Mouse (Mus musculus) heart, embryonic 13.5 days (tissue): Measurements from ENCODE around the gene Ubox5. TPM values are rescaled to one million over a fixed set of nuclear protein-coding genes. Genes with fewer than 3 reads are reported as not detected.
"Not testable (repeated sequence)": the region's sequence is repeated elsewhere in the genome, so short reads cannot be mapped to it uniquely, and the experiment has no call there.

ENCODE experiments used
- ATAC-seq: fragments of 200-750 bp; cut with Nextera tagmentation; 2 replicates; pipeline ENCODE4 v1.8.0; 2017; ENCODE audit warnings: moderate TSS enrichment; ENCODE audit not compliant: insufficient number of reproducible peaks, low FRiP score, low TSS enrichment; ENCODE audit errors: extremely low read depth
- H3K27ac ChIP-seq: fragments of 300-500 bp; sonication (generic); replicated peaks from 2 replicates; pipeline ENCODE4 v1.5.1; 2015; ENCODE audit warnings: moderate library complexity, mild to moderate bottlenecking, inconsistent platforms
- H3K27me3 ChIP-seq: fragments of 300-500 bp; sonication (generic); replicated peaks from 2 replicates; pipeline ENCODE4 v1.6.1; 2015; ENCODE audit warnings: mild to moderate bottlenecking, inconsistent platforms
- H3K36me3 ChIP-seq: fragments of 300-500 bp; sonication (generic); 2 replicates; pipeline ENCODE4 v1.6.1; 2015; ENCODE audit warnings: mild to moderate bottlenecking, inconsistent platforms
- H3K4me1 ChIP-seq: fragments of 300-500 bp; sonication (generic); 2 replicates; pipeline ENCODE4 v1.6.1; 2015; ENCODE audit warnings: inconsistent platforms
- H3K4me2 ChIP-seq: fragments of 300-500 bp; sonication (generic); 2 replicates; pipeline ENCODE4 v1.6.1; 2015; ENCODE audit warnings: inconsistent platforms, mild to moderate bottlenecking, moderate library complexity
- H3K4me3 ChIP-seq: fragments of 300-500 bp; sonication (generic); 2 replicates; pipeline ENCODE4 v1.5.1; 2015; ENCODE audit warnings: moderate library complexity, mild to moderate bottlenecking, inconsistent platforms
- H3K9ac ChIP-seq: fragments of 300-500 bp; sonication (generic); 2 replicates; pipeline ENCODE4 v1.6.1; 2015; ENCODE audit warnings: inconsistent platforms, mild to moderate bottlenecking, moderate library complexity
- H3K9me3 ChIP-seq: fragments of 300-500 bp; sonication (generic); 2 replicates; pipeline ENCODE4 v1.6.1; 2016; ENCODE audit warnings: inconsistent platforms
- WGBS: fragments of 180-500 bp; shearing (Covaris S2); methylation state at CpG from one replicate; pipeline ENCODE4 v1.1.7; 2015; ENCODE audit warnings: mixed read lengths; 5-methylcytosine and 5-hydroxymethylcytosine counted together
- polyA plus RNA-seq: library from polyadenylated mRNA; unstranded; fragments of >200 nt; fragmentation: Nextera tagmentation; extraction: Ambion mirVana; gene quantifications from 2 replicates; pipeline ENCODE4 v1.2.1, GENCODE M21; 2015

Gene Ubox5
- polyA plus RNA-seq, 1 experiment from 2014 or later = 7.3 TPM

GRCm38 (mm10) chr2:130576564-130576963 lies 53.3 kb downstream of the Ubox5 start:
- not testable (repeated sequence) for H3K36me3 ChIP-seq, H3K27ac ChIP-seq, ATAC-seq, H3K9me3 ChIP-seq
- H3K4me3 ChIP-seq = peak overlapping the region; percentile 50
- peaks cover 85% of the 10 kb centered on the region for H3K27me3 ChIP-seq
- peak overlapping the region; percentile 74 for H3K4me2 ChIP-seq
- peak overlapping the region; percentile 70 for H3K9ac ChIP-seq
- 2% methylated on average over 32 of the region's 32 CpGs for WGBS
- peaks cover 36% of the 10 kb centered on the region for H3K4me1 ChIP-seq

DNA sequence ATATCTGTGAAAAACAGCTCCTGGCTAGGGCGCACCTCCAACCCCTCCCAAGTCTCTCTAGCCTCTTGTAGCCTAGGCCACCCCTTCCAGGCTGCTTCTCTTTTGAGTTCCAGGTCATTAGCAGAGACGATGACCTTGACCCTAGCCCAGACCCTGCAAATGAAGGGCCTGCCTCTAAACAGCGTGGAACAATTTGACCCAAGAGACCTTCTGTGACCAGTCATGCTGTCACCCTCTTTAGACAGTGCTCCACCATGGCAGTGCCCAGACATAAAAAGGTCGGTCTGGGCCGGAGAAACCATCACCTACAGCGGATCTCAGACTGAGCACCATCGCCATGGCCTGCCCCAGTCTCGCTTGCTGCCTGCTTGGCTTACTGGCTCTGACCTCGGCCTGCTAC lies 54.0 kb downstream of the Ubox5 start, which contains the start of gene Oxt:
Gene Oxt, plus strand, starts transcription at position 301 of the 400 bp plus-strand sequence.
- H3K9ac ChIP-seq = peak within 1 kb of the TSS; percentile 70
- peaks cover 29% of the 10 kb centered on the region for H3K4me1 ChIP-seq
- peak within 1 kb of the TSS; percentile 74 for H3K4me2 ChIP-seq
- H3K4me3 ChIP-seq = peak within 1 kb of the TSS; percentile 50
- ATAC-seq = no peak
- peaks cover 78% of the 10 kb centered on the region for H3K27me3 ChIP-seq
- H3K9me3 ChIP-seq = no peaks in the 10 kb centered on the region
- H3K27ac ChIP-seq = no peak within 1 kb of the TSS
- H3K36me3 ChIP-seq = no peaks in the 10 kb centered on the region
- WGBS = 44% methylated on average over 9 of the region's 9 CpGs

DNA sequence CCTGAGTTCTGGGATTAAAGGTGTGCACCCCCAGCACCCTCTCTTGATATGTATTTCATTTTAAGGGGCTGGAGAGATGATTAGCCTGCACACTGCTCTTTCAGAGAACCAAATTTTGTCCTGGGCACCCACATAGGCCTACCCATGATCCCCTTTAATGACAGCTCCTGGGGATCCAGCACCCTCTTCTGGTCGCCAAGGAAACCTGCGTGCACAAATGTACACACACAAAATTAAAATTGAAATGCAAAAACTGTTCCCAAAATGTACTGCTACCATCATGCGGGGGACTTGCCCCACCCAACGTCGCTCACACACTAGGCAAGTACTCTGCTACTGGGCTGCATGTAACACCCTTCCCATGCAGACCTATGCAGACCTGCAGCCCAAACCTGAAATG lies 54.9 kb downstream of the Ubox5 start:
- no peak overlapping the region for H3K4me3 ChIP-seq
- peaks cover 20% of the 10 kb centered on the region for H3K4me1 ChIP-seq
- H3K9ac ChIP-seq = no peak overlapping the region
- no peak overlapping the region for H3K4me2 ChIP-seq
- no peak for ATAC-seq
- no peak overlapping the region for H3K27ac ChIP-seq
- WGBS = 77% methylated on average over 5 of the region's 5 CpGs
- H3K36me3 ChIP-seq = no peaks in the 10 kb centered on the region
- peaks cover 69% of the 10 kb centered on the region for H3K27me3 ChIP-seq
- no peaks in the 10 kb centered on the region for H3K9me3 ChIP-seq

DNA sequence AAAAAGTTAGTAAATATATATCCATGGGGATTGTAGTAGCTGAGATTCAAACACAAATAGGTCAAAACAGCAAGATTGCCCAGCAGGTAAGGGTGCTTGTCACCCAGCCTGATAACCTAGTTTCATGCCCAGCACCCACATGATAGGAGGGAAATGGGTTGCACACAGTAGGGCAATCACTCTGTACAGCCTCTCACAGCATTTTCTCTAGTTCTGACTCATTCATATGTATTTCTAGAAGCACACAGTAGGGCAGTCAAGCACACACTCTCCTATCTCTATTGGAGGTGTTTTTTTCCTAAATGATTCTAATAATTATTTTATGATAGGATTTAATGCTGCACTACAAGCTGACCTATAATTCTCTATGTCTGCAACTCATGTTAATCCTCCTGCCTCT lies 59.9 kb downstream of the Ubox5 start:
- Histone ChIP-seq H3K4me2 (no peak overlapping the region), H3K27me3 (peaks cover 18% of the 10 kb centered on the region), H3K9me3 (no peaks in the 10 kb centered on the region), H3K4me1 (peaks cover 1% of the 10 kb centered on the region), H3K9ac (no peak overlapping the region), H3K4me3 (no peak overlapping the region), H3K27ac (no peak overlapping the region), H3K36me3 (peaks cover 23% of the 10 kb centered on the region)
- ATAC-seq = no peak

GRCm38 (mm10) chr2:130568921-130569320 lies 60.9 kb downstream of the Ubox5 start:
- WGBS = 75% methylated on average over 4 of the region's 4 CpGs
- no peak for ATAC-seq
- no peak overlapping the region for H3K9ac ChIP-seq

GRCm38 (mm10) chr2:130564983-130565382 lies 64.9 kb downstream of the Ubox5 start:
- Histone ChIP-seq H3K4me3 (peak overlapping the region; percentile 84), H3K4me2 (peak overlapping the region; percentile 81), H3K9ac (peak overlapping the region; percentile 95), H3K27me3 (no peaks in the 10 kb centered on the region), H3K4me1 (peaks cover 17% of the 10 kb centered on the region), H3K9me3 (no peaks in the 10 kb centered on the region), H3K36me3 (peaks cover 26% of the 10 kb centered on the region), H3K27ac (no peak overlapping the region)
- WGBS = 88% methylated on average over 8 of the region's 8 CpGs
- ATAC-seq = no peak

More at GRCm38 (mm10) chr2:130568921-130569320, 60.9 kb downstream of the Ubox5 start:
- H3K9me3 ChIP-seq = no peaks in the 10 kb centered on the region
- peaks cover 24% of the 10 kb centered on the region for H3K36me3 ChIP-seq
- no peak overlapping the region for H3K4me2 ChIP-seq
- no peak overlapping the region for H3K4me3 ChIP-seq
- peaks cover 8% of the 10 kb centered on the region for H3K27me3 ChIP-seq
- H3K27ac ChIP-seq = no peak overlapping the region
- peaks cover 9% of the 10 kb centered on the region for H3K4me1 ChIP-seq

DNA sequence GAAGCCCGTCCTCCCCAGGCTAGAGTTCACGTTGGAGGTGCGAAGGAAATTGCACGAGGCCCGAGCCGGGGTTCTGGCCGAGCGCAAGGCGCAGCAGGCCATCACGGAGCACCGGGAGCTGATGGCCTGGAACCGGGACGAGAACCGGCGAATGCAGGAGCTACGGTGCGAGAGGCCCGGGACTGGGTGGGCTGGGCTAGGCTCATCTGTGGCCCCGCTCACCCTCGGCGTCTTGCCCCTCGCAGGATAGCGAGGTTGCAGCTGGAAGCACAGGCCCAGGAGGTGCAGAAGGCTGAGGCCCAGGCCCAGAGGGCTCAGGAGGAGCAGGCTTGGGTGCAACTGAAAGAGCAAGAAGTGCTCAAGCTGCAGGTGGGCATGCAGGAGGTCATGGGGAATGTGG lies 65.8 kb downstream of the Ubox5 start:
- Histone ChIP-seq H3K27me3 (no peaks in the 10 kb centered on the region), H3K4me3 (peak overlapping the region; percentile 84), H3K4me1 (peaks cover 17% of the 10 kb centered on the region), H3K36me3 (peaks cover 31% of the 10 kb centered on the region), H3K4me2 (peak overlapping the region; percentile 81), H3K27ac (peak overlapping the region; percentile 68), H3K9me3 (no peaks in the 10 kb centered on the region), H3K9ac (peak overlapping the region; percentile 95)
- ATAC-seq = no peak
- WGBS = 0% methylated on average over 23 of the region's 23 CpGs

GRCm38 (mm10) chr2:130563212-130564055 lies 66.4 kb downstream of the Ubox5 start, which contains the start of gene Mrps26:
Mrps26 (plus strand) TSS chr2:130563742.
- peak within 1 kb of the TSS; percentile 83 for H3K27ac ChIP-seq
- under 1% methylated on average over 61 of the region's 61 CpGs for WGBS
- H3K27me3 ChIP-seq = no peaks in the 10 kb centered on the region
- peaks cover 17% of the 10 kb centered on the region for H3K4me1 ChIP-seq
- ATAC-seq = peak; percentile 94
- peaks cover 34% of the 10 kb centered on the region for H3K36me3 ChIP-seq
- no peaks in the 10 kb centered on the region for H3K9me3 ChIP-seq
- peak within 1 kb of the TSS; percentile 95 for H3K9ac ChIP-seq
- peak within 1 kb of the TSS; percentile 84 for H3K4me3 ChIP-seq
- H3K4me2 ChIP-seq = peak within 1 kb of the TSS; percentile 81

DNA sequence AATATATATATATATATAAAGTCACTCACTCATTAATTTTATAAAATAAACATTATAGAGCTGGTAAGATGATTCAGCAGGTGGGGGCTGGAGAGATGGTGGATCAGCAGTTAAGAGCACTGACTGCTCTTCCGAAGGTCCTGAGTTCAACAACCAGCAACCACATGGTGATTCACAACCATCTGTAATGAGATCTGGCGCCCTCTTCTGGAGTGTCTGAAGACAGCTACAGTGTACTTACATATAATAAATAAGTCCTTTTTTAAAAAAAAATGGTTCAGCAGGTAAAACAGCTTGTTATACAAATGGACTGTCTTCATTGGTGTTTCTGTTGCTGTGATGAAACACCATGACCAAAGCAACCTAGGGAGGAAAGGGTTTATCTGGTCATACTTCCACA lies 71.8 kb downstream of the Ubox5 start:
- H3K27ac ChIP-seq = no peak overlapping the region
- WGBS = 64% methylated on average over 2 of the region's 2 CpGs
- no peak overlapping the region for H3K4me2 ChIP-seq
- no peaks in the 10 kb centered on the region for H3K9me3 ChIP-seq
- H3K4me1 ChIP-seq = peaks cover 6% of the 10 kb centered on the region
- no peaks in the 10 kb centered on the region for H3K27me3 ChIP-seq
- no peak for ATAC-seq
- peaks cover 63% of the 10 kb centered on the region for H3K36me3 ChIP-seq
- no peak overlapping the region for H3K4me3 ChIP-seq
- H3K9ac ChIP-seq = no peak overlapping the region

DNA sequence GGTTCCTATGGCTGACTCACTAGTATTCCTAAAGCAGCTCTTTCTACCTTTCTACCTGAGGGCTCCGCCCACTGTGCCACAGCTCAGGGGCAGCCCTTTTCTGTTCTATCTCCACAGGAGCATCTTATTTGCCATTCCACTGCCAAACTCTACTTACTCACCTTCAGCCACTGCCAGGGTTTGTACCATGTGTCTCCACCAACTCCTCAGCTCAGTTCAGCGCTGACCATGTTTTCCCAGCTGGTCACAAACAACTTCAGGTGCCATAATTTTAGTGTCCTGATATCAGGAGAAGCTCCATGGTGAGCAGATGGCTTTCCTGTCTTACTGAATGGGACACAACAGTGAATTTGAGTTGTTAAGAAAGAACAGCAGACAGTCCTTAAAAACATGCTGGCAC lies 72.4 kb downstream of the Ubox5 start:
- no peak for ATAC-seq

GRCm38 (mm10) chr2:130556292-130556691 lies 73.5 kb downstream of the Ubox5 start:
- H3K9me3 ChIP-seq = no peaks in the 10 kb centered on the region
- H3K9ac ChIP-seq = no peak overlapping the region
- H3K4me3 ChIP-seq = no peak overlapping the region
- no peaks in the 10 kb centered on the region for H3K4me1 ChIP-seq
- H3K36me3 ChIP-seq = peaks cover 80% of the 10 kb centered on the region
- ATAC-seq = no peak
- H3K4me2 ChIP-seq = no peak overlapping the region
- H3K27me3 ChIP-seq = no peaks in the 10 kb centered on the region
- H3K27ac ChIP-seq = no peak overlapping the region
- 86% methylated on average over 1 of the region's 1 CpGs for WGBS

More for the DNA sequence above, 72.4 kb downstream of the Ubox5 start:
- Histone ChIP-seq H3K4me2 (no peak overlapping the region), H3K9ac (no peak overlapping the region), H3K4me1 (peaks cover under 1% of the 10 kb centered on the region; the same call in 1 of the 2 replicates), H3K9me3 (no peaks in the 10 kb centered on the region), H3K36me3 (peaks cover 68% of the 10 kb centered on the region), H3K27me3 (no peaks in the 10 kb centered on the region), H3K27ac (no peak overlapping the region), H3K4me3 (no peak overlapping the region)
- 95% methylated on average over 2 of the region's 2 CpGs for WGBS

- Histone ChIP-seq H3K4me3 (no peak overlapping the region), H3K36me3 (peaks cover 91% of the 10 kb centered on the region), H3K9ac (no peak overlapping the region), H3K27me3 (no peaks in the 10 kb centered on the region), H3K4me2 (no peak overlapping the region), H3K27ac (no peak overlapping the region), H3K9me3 (no peaks in the 10 kb centered on the region), H3K4me1 (no peaks in the 10 kb centered on the region)
- ATAC-seq = no peak
- 87% methylated on average over 7 of the region's 7 CpGs for WGBS
Measured at GRCm38 (mm10) chr2:130554841-130555240, 75.0 kb downstream of the Ubox5 start.
